ENCODE assay signal across 14 mouse cellular contexts in the genomic region with DNA sequence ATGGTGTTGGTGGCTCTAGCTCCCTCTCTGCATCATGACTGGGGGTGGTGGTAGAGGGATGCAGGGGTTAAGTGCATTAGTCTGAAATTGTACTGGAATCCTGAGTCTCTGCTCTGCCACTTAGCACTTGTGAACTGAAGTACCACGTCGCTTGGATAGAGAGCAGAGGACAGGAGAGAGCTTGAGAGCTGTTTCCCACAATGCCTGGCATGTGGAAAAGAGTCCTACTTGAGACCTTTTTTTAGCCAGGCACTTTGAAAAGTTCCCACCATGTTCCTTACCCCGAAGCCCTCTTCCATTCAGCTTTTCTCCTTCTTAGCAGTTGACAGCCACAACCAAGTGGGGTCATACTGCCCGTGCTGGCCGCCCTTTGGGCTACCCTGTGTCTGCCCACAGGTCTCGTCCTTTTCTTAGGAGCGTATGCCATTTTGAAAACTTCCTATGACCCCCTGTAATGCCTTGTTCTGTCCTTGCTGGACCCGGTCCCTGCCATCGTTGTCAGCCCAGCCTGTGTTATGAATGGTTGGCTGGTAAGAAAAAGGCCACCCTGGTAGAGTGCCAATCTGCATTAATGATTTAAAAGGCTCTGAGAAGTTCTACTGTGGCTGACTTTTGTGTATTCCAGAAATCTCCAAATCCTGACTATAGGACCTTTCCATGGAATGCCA. TPM values are rescaled to one million over a fixed set of nuclear protein-coding genes. Genes with fewer than 3 reads are reported as not detected.
DNase-seq lines count a peak whose midpoint lies in the region; ATAC-seq lines count a peak whose summit lies in the region.
"Had no signal": no experiment of that assay in that cellular context is flagged by ENCODE, and none has a peak within 500 bp of the region (broad histone marks: within the 10 kb centered on the region; RNA-seq: fewer than 3 reads in every experiment).

No protein-coding gene starts in this region.

- H3K36me3 ChIP-seq in heart, embryonic 13.5 days, result no peaks in the 10 kb centered on the region
- H3K36me3 ChIP-seq in kidney, embryonic 16.5 days (ENCODE audit: insufficient read depth, low read length), result no peaks in the 10 kb centered on the region
- H3K36me3 ChIP-seq in neural tube, embryonic 15.5 days, result no peaks in the 10 kb centered on the region
- H3K36me3 ChIP-seq: limb, embryonic 10.5 days; liver, embryonic 13.5 days had no signal

- peak overlapping the region; percentile 33 for H3K4me2 ChIP-seq in heart, embryonic 13.5 days
- H3K4me2 ChIP-seq in kidney, embryonic 16.5 days (replicated peaks; ENCODE audit: low read depth, low read length), result no peak overlapping the region
- H3K4me2 ChIP-seq in neural tube, embryonic 15.5 days, result no peak overlapping the region
- H3K4me2 ChIP-seq: liver, embryonic 13.5 days had no signal

- ATAC-seq in heart, embryonic 13.5 days (ENCODE audit: extremely low read depth, insufficient number of reproducible peaks, low FRiP score, low TSS enrichment), result no peak
- ATAC-seq in kidney, embryonic 16.5 days (ENCODE audit: low FRiP score, low TSS enrichment), result no peak
- no peak for ATAC-seq in neural tube, embryonic 15.5 days (ENCODE audit: low FRiP score)

- no peak for DNase-seq in heart, postnatal 4 days
- peak; percentile 57 for DNase-seq in kidney, adult 18-20 months
- DNase-seq in kidney, adult 9 months, result peak; percentile 90
- DNase-seq: cerebellum, adult 2 months; embryo, embryonic 11 days; liver, embryonic 13.5 days; thymus, postnatal 36 days had no signal

- H3K27ac ChIP-seq in heart, embryonic 13.5 days (replicated peaks), result peak overlapping the region; percentile 91
- H3K27ac ChIP-seq in kidney, embryonic 16.5 days (ENCODE audit: low read length), result no peak overlapping the region
- H3K27ac ChIP-seq in brown adipose tissue, adult 24 weeks (replicated peaks; ENCODE audit: low read depth, low read length), result peak overlapping the region; percentile 81
- no peak overlapping the region for H3K27ac ChIP-seq in neural tube, embryonic 15.5 days (replicated peaks)
- H3K27ac ChIP-seq: limb, embryonic 10.5 days; liver, embryonic 13.5 days; stomach, postnatal 0 days had no signal

- 40% methylated on average over 9 of the region's 9 CpGs for WGBS in heart, embryonic 13.5 days
- 86% methylated on average over 9 of the region's 9 CpGs for WGBS in kidney, embryonic 16.5 days
- WGBS in neural tube, embryonic 15.5 days, result 65% methylated on average over 9 of the region's 9 CpGs

- H3K9ac ChIP-seq in heart, embryonic 13.5 days, result peak overlapping the region; percentile 65; the same call in 1 of the 2 replicates
- no peak overlapping the region for H3K9ac ChIP-seq in kidney, embryonic 16.5 days (replicated peaks; ENCODE audit: low read length)
- H3K9ac ChIP-seq in neural tube, embryonic 15.5 days (replicated peaks), result no peak overlapping the region
- H3K9ac ChIP-seq: liver, embryonic 13.5 days had no signal

- H3K27me3 ChIP-seq in heart, embryonic 13.5 days (replicated peaks), result 0 out of 2 replicates have a peak, but pooled peaks cover 4% of the 10 kb centered on the region
- no peaks in the 10 kb centered on the region for H3K27me3 ChIP-seq in kidney, embryonic 16.5 days (ENCODE audit: insufficient read depth, low read length)
- H3K27me3 ChIP-seq in neural tube, embryonic 15.5 days (replicated peaks), result 0 out of 2 replicates have a peak, but pooled peaks cover 3% of the 10 kb centered on the region

- no peak overlapping the region for H3K4me3 ChIP-seq in heart, embryonic 13.5 days
- no peak overlapping the region for H3K4me3 ChIP-seq in kidney, embryonic 16.5 days (ENCODE audit: low read length)
- H3K4me3 ChIP-seq in brown adipose tissue, adult 24 weeks (ENCODE audit: insufficient read depth, low read depth, low read length), result no peak overlapping the region
- H3K4me3 ChIP-seq in neural tube, embryonic 15.5 days (replicated peaks), result no peak overlapping the region
- H3K4me3 ChIP-seq: limb, embryonic 10.5 days; liver, embryonic 13.5 days; myocyte had no signal

- peaks cover 100% of the 10 kb centered on the region for H3K4me1 ChIP-seq in heart, embryonic 13.5 days
- H3K4me1 ChIP-seq in kidney, embryonic 16.5 days (ENCODE audit: insufficient read depth, low read length), result peaks cover 36% of the 10 kb centered on the region
- peaks cover 75% of the 10 kb centered on the region for H3K4me1 ChIP-seq in brown adipose tissue, adult 24 weeks (ENCODE audit: control insufficient read depth, insufficient read depth, insufficient read length, low read length)
- peaks cover 20% of the 10 kb centered on the region for H3K4me1 ChIP-seq in neural tube, embryonic 15.5 days

- H3K9me3 ChIP-seq in heart, embryonic 13.5 days, result no peaks in the 10 kb centered on the region
- H3K9me3 ChIP-seq in kidney, embryonic 16.5 days (ENCODE audit: low read length), result no peaks in the 10 kb centered on the region
- H3K9me3 ChIP-seq in neural tube, embryonic 15.5 days (replicated peaks), result no peaks in the 10 kb centered on the region
- H3K9me3 ChIP-seq: limb, embryonic 10.5 days; liver, embryonic 13.5 days had no signal

RNA-seq across cellular contexts. Expression of gene Dab2ip, which starts 34.8 kb away (rescaled TPM):
- polyA plus RNA-seq in heart, embryonic 13.5 days (2015; fragmentation: Nextera tagmentation; extraction: Ambion mirVana), result 40.0 and 48.9 TPM in 2 replicates
- total RNA-seq in heart, postnatal 4 days (2021), result 10 to 100 TPM; 54.6 to 55.2 TPM
- polyA plus RNA-seq in kidney, embryonic 16.5 days (2015; fragmentation: Nextera tagmentation; extraction: Ambion mirVana), result 26.3 and 28.5 TPM in 2 replicates
- polyA plus RNA-seq in brown adipose tissue, adult 24 weeks (2012; ENCODE audit: insufficient read depth, insufficient read length, missing spikeins), result 14.3 and 19.1 TPM in 2 replicates
- polyA plus RNA-seq in neural tube, embryonic 15.5 days (2015; fragmentation: Nextera tagmentation; extraction: Ambion mirVana), result 51.5 and 62.4 TPM in 2 replicates

Comparison
In these comparisons a context has a peak if more than half of its experiments do, and no peak if none do; other contexts are left out.
1. H3K27ac ChIP-seq: peak in heart, embryonic 13.5 days (single experiment) and brown adipose tissue, adult 24 weeks (single experiment); none in kidney, embryonic 16.5 days (single experiment) and neural tube, embryonic 15.5 days (single experiment).